Comparison of ENCODE assay signal across 8 mouse cellular contexts in genomic region chr8:109868003-109868679, GRCm38 (mm10). TPM values are rescaled to one million over a fixed set of nuclear protein-coding genes. Genes with fewer than 3 reads are reported as not detected.
DNase-seq lines count a peak whose midpoint lies in the region; ATAC-seq and TF ChIP-seq lines count a peak whose summit lies in the region.

Gene Phlpp2 (plus strand): TSS chr8:109868542.

- 2% methylated on average over 37 of the region's 42 CpGs for whole genome bisulfite sequencing in forebrain, postnatal 0 days
- under 1% methylated on average over 42 of the region's 42 CpGs for WGBS in lung, embryonic 15.5 days

- H3K4me3 ChIP-seq in G1E (ENCODE audit: low read depth, low read length): peak within 1 kb of the TSS; percentile 94
- peak within 1 kb of the TSS; percentile 96 for H3K4me3 ChIP-seq in forebrain, postnatal 0 days (ENCODE audit: low read depth, low read length)
- H3K4me3 ChIP-seq in lung, embryonic 15.5 days: peak within 1 kb of the TSS; percentile 98

- peak; percentile 86 for ATAC-seq in G1E (ENCODE audit: extremely low read depth, insufficient number of reproducible peaks, low FRiP score, poor library complexity, severe bottlenecking)
- peak; percentile 96 for ATAC-seq in forebrain, postnatal 0 days
- peak; percentile 98 for ATAC-seq in lung, embryonic 15.5 days (ENCODE audit: borderline replicate concordance, extremely low read depth, low FRiP score, low TSS enrichment)

- peak within 1 kb of the TSS; percentile 83 for H3K9ac ChIP-seq in forebrain, postnatal 0 days
- H3K9ac ChIP-seq in lung, embryonic 15.5 days: peak within 1 kb of the TSS; percentile 92

- H3K4me2 ChIP-seq in forebrain, postnatal 0 days (ENCODE audit: low read depth): peak within 1 kb of the TSS; percentile 86
- peak within 1 kb of the TSS; percentile 87 for H3K4me2 ChIP-seq in lung, embryonic 15.5 days

- H3K9me3 ChIP-seq in G1E (replicated peaks): no peaks in the 10 kb centered on the region
- H3K9me3 ChIP-seq in forebrain, postnatal 0 days (ENCODE audit: low read length): no peaks in the 10 kb centered on the region
- H3K9me3 ChIP-seq in lung, embryonic 15.5 days: no peaks in the 10 kb centered on the region

- no peak for TF ChIP-seq CTCF in G1E (IDR thresholded peaks at IDR 0.05; ENCODE audit: low read depth, low read length)
- peak; percentile 51; the same call in 1 of the 2 replicates for TF ChIP-seq CTCF in forebrain, postnatal 0 days (IDR thresholded peaks at IDR 0.05; ENCODE audit: low read depth)

- no peaks in the 10 kb centered on the region for H3K27me3 ChIP-seq in G1E (ENCODE audit: insufficient read depth, low read length)
- no peaks in the 10 kb centered on the region for H3K27me3 ChIP-seq in forebrain, postnatal 0 days (ENCODE audit: insufficient read depth, low read length)
- H3K27me3 ChIP-seq in lung, embryonic 15.5 days: no peaks in the 10 kb centered on the region

- H3K36me3 ChIP-seq in G1E (replicated peaks): peaks cover 16% of the 10 kb centered on the region
- H3K36me3 ChIP-seq in forebrain, postnatal 0 days (ENCODE audit: insufficient read depth): peaks cover 4% of the 10 kb centered on the region
- no peaks in the 10 kb centered on the region for H3K36me3 ChIP-seq in lung, embryonic 15.5 days

- peak; percentile 87 for DNase-seq in G1E (ENCODE audit: low spot score)
- peak; percentile 95 for DNase-seq in cerebellum, adult 18-20 months
- DNase-seq in forebrain, postnatal 0 days: peak; percentile 94
- peak; percentile 99 for DNase-seq in heart, postnatal 4 days
- DNase-seq in layer of hippocampus, adult 8-10 months (ENCODE audit: low spot score in 2 of 2): peak; percentile 87 to 90
- peak; percentile 92 for DNase-seq in ovary, adult 18-20 months (ENCODE audit: low spot score)
- peak; percentile 81 for DNase-seq in thymus, postnatal 0 days (ENCODE audit: low spot score)

- H3K4me1 ChIP-seq in G1E (ENCODE audit: insufficient read depth, low read depth, low read length): peaks cover 71% of the 10 kb centered on the region
- 0 out of 2 replicates have a peak, but pooled peaks cover 3% of the 10 kb centered on the region for H3K4me1 ChIP-seq in forebrain, postnatal 0 days (ENCODE audit: insufficient read depth)
- H3K4me1 ChIP-seq in lung, embryonic 15.5 days: peaks cover 5% of the 10 kb centered on the region

- H3K27ac ChIP-seq in forebrain, postnatal 0 days (ENCODE audit: low read depth, low read length): peak within 1 kb of the TSS; percentile 89
- H3K27ac ChIP-seq in lung, embryonic 15.5 days: peak within 1 kb of the TSS; percentile 93

RNA-seq across cellular contexts. Expression of gene Phlpp2, which starts in this region (rescaled TPM):
- 9.5 and 15.0 TPM in 2 replicates for total RNA-seq in G1E (2014; fragmentation: Nextera tagmentation)
- 4.8 and 6.5 TPM in 2 replicates for total RNA-seq in G1E (2017)
- 2.9 and 3.7 TPM in 2 replicates for polyA plus RNA-seq in G1E (2012)
- total RNA-seq in forebrain, postnatal 0 days (2014; rRNA removed): 9.8 and 13.6 TPM in 2 replicates
- 1.7 and 2.9 TPM in 2 replicates for polyA plus RNA-seq in forebrain, postnatal 0 days (2015; fragmentation: Nextera tagmentation; extraction: Ambion mirVana)
- 1 to 10 TPM; 6.0 to 6.5 TPM for total RNA-seq in heart, postnatal 4 days (2021)
- 10 to 100 TPM; 24.8 to 36.5 (median 31.8) TPM for total RNA-seq in layer of hippocampus, adult 8-10 months (2022)
- 2.3 TPM in 2 replicates for polyA plus RNA-seq in lung, embryonic 15.5 days (2015; fragmentation: Nextera tagmentation; extraction: Ambion mirVana)
- polyA plus RNA-seq in thymus, postnatal 0 days (2015; fragmentation: Nextera tagmentation; extraction: Ambion mirVana): 0.68 and 0.72 TPM in 2 replicates

Comparison
In these comparisons a context has a peak if more than half of its experiments do, and no peak if none do; other contexts are left out.
1. Peak in every context shown above with its lines: DNase-seq, ATAC-seq, H3K4me3 ChIP-seq and H3K27ac ChIP-seq.
2. Peak in DNase-seq in thymus, postnatal 0 days; RNA of the gene not detected or under 1 TPM.